Mouse (Mus musculus) CH12.LX (cell line): ENCODE data around the gene Cyfip2.

Source experiments
- CTCF ChIP-seq, 2 experiments: IDR thresholded peaks in 1 of 2; conservative IDR thresholded peaks in 1 of 2; 2 replicates each; pipeline ENCODE4 v1.5.1; 2011 to 2012; ENCODE audit warnings: low read depth in 2 of 2, low read length in 2 of 2, improper control_type of control experiment in 1 of 2, inconsistent platforms in 1 of 2, mild to moderate bottlenecking in 1 of 2, moderate library complexity in 1 of 2
- EP300 ChIP-seq: IDR thresholded peaks from 2 replicates; pipeline ENCODE4 v1.6.1; 2011; ENCODE audit warnings: low read length, improper control_type of control experiment
- HCFC1 ChIP-seq: IDR thresholded peaks from 2 replicates; pipeline ENCODE4 v1.6.1; 2012; ENCODE audit warnings: low read depth, mild to moderate bottlenecking, inconsistent platforms, low read length, improper control_type of control experiment
- MAX ChIP-seq: IDR thresholded peaks from 2 replicates; pipeline ENCODE4 v1.6.1; 2011; ENCODE audit warnings: low read length, improper control_type of control experiment
- NELFE ChIP-seq: IDR thresholded peaks from 2 replicates; pipeline ENCODE4 v1.6.1; 2011; ENCODE audit warnings: low read depth, low read length, improper control_type of control experiment
- POLR2A ChIP-seq: IDR thresholded peaks from 2 replicates; pipeline ENCODE4 v1.6.1; 2011; ENCODE audit warnings: low read depth, mild to moderate bottlenecking, improper control_type of control experiment, low read length
- POLR2AphosphoS2 ChIP-seq: IDR thresholded peaks from 2 replicates; pipeline ENCODE4 v1.6.1; 2011; ENCODE audit warnings: low read depth, low read length, improper control_type of control experiment
- TCF12 ChIP-seq: IDR thresholded peaks from 2 replicates; pipeline ENCODE4 v1.6.1; 2014; ENCODE audit warnings: low read depth, mild to moderate bottlenecking, inconsistent platforms, low read length, improper control_type of control experiment
- UBTF ChIP-seq: IDR thresholded peaks from 2 replicates; pipeline ENCODE4 v1.6.1; 2012; ENCODE audit warnings: low read depth, mild to moderate bottlenecking, inconsistent platforms, low read length, improper control_type of control experiment, moderate library complexity
- USF1 ChIP-seq: IDR thresholded peaks from 2 replicates; pipeline ENCODE4 v1.6.1; 2014; ENCODE audit warnings: low read depth, mild to moderate bottlenecking, inconsistent platforms, low read length, improper control_type of control experiment
- ZNF384 ChIP-seq: IDR thresholded peaks from 2 replicates; pipeline ENCODE4 v1.6.1; 2012; ENCODE audit warnings: low read depth, low read length, improper control_type of control experiment, inconsistent platforms

DNA sequence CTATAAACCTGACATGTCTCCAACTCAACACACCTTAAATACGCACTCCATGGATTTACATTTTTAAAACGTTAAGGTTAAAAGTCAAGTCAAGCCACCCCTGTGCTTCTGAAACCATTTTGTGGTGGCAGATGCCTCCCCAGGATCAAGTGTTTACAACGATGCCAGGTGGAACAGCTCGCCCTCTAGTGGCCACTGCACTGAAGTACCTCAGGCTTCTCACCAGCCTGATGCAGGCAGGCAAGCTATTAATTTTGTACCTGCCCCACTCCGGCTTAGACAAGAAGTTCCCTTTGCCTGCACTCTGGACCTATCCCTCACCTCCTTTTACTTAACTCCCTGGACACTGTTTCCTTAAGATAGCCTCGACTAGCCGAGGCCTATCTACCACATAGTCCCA is 60.7 kb downstream of the Cyfip2 start:
- TF ChIP-seq POLR2A (no peak), TCF12 (no peak), CTCF (conservative IDR thresholded peaks at IDR 0.05 in 1 of 2, IDR thresholded peaks at IDR 0.05 in 1 of 2; ENCODE audit: low read depth in 2 of 2, low read length in 2 of 2) (peak; percentile 90 to 98), UBTF (no peak), POLR2AphosphoS2 (no peak), USF1 (no peak), HCFC1 (no peak), MAX (no peak), EP300 (no peak), NELFE (no peak), ZNF384 (no peak)
